Mouse (Mus musculus) myocyte (in vitro differentiated cells): ENCODE data around the gene Fars2.

Experiments used
- MAX ChIP-seq: IDR thresholded peaks from one replicate; pipeline ENCODE4 v1.6.1; 2011; ENCODE audit warnings: low read depth, mild to moderate bottlenecking, control low read depth
- POLR2A ChIP-seq: IDR thresholded peaks from one replicate; pipeline ENCODE4 v1.6.1; 2011; ENCODE audit warnings: low read depth, mild to moderate bottlenecking, control low read depth, moderate library complexity; ENCODE audit not compliant: insufficient read length
- POLR2AphosphoS2 ChIP-seq: IDR thresholded peaks from one replicate; pipeline ENCODE4 v1.6.1; 2011; ENCODE audit warnings: low read depth, control low read depth; ENCODE audit not compliant: insufficient read length
- REST ChIP-seq: IDR thresholded peaks from one replicate; pipeline ENCODE4 v1.6.1; 2011; ENCODE audit warnings: mild to moderate bottlenecking, control low read depth, moderate library complexity; ENCODE audit not compliant: insufficient read depth, insufficient read length

GRCm38 (mm10) chr13:36530852-36531251 is 413.6 kb downstream of the Fars2 start:
- TF ChIP-seq POLR2A (no peak), POLR2AphosphoS2 (no peak), REST (no peak), MAX (no peak)
